Mouse (Mus musculus) cerebellum, adult 2 months (tissue): Measurements from ENCODE around the gene Hsd17b1. TPM values are rescaled to one million over a fixed set of nuclear protein-coding genes. Genes with fewer than 3 reads are reported as not detected.
A peak's percentile ranks its signal among the peaks of the same experiment; 100 is the strongest.

Experiments
- DNase-seq, 2 experiments: peaks; one replicate each; pipeline ENCODE4 v3.0.0; 2021
- H3K27ac ChIP-seq: fragments of 200-500 bp; 2 replicates; pipeline ENCODE4 v1.5.1; 2012; ENCODE audit warnings: low read length, control low read depth, inconsistent platforms; ENCODE audit not compliant: insufficient read depth
- H3K27me3 ChIP-seq: fragments of 200-500 bp; 2 replicates; pipeline ENCODE4 v1.6.1; 2012; ENCODE audit warnings: inconsistent platforms, mild to moderate bottlenecking, low read length, moderate library complexity; ENCODE audit not compliant: control insufficient read depth, insufficient read depth
- H3K4me1 ChIP-seq: fragments of 200-500 bp; 2 replicates; pipeline ENCODE4 v1.6.1; 2011; ENCODE audit warnings: low read length; ENCODE audit not compliant: control insufficient read depth, insufficient read depth
- H3K4me3 ChIP-seq: fragments of 200-500 bp; replicated peaks from 2 replicates; pipeline ENCODE3; 2011; ENCODE audit warnings: mild to moderate bottlenecking, low read depth, low read length, control low read depth; ENCODE audit not compliant: insufficient read depth
- CTCF ChIP-seq: fragments of 200-500 bp; IDR thresholded peaks from 2 replicates; pipeline ENCODE4 v1.5.1; 2011; ENCODE audit warnings: low read depth, mild to moderate bottlenecking, control low read depth, low read length, moderate library complexity, borderline replicate concordance; ENCODE audit not compliant: insufficient read depth
- POLR2A ChIP-seq: fragments of 200-500 bp; IDR thresholded peaks from 2 replicates; pipeline ENCODE4 v1.6.1; 2011; ENCODE audit warnings: low read length, control low read depth, borderline replicate concordance; ENCODE audit not compliant: insufficient read depth
- WGBS: fragments of 180-500 bp; shearing (Covaris S2); methylation state at CpG from one replicate; pipeline ENCODE4 v1.1.7; 2018; 5-methylcytosine and 5-hydroxymethylcytosine counted together
- polyA plus RNA-seq: library from polyadenylated mRNA; depleted of rRNA; stranded (reverse); fragments of >200 nt; gene quantifications from 2 replicates; pipeline ENCODE4 v1.2.3, GENCODE M21; 2012

Hsd17b1 gene
- polyA plus RNA-seq, 1 experiment, result 0.84 TPM

DNA sequence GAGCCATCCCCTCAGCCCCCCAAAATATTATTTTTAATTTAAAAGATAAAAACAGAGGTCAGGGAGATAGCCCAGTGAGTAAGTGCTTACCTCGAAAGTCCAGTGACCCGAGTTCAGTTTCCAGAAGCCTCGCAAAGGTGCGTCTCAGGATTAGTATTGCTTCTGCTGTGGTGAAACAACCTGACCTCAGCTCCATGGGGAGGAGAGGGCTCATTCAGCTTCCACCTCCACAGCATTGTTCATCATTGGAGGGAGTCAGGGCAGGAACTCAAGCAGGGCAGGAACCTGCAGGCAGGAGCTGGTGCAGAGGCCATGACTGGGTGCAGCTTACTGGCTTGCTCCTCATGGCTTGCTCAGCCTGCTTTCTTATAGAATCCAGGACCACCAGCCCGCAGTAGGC lies 17.2 kb upstream of the Hsd17b1 start:
- TF ChIP-seq CTCF, result no peak
- 86% methylated on average over 5 of the region's 5 CpGs for WGBS

DNA sequence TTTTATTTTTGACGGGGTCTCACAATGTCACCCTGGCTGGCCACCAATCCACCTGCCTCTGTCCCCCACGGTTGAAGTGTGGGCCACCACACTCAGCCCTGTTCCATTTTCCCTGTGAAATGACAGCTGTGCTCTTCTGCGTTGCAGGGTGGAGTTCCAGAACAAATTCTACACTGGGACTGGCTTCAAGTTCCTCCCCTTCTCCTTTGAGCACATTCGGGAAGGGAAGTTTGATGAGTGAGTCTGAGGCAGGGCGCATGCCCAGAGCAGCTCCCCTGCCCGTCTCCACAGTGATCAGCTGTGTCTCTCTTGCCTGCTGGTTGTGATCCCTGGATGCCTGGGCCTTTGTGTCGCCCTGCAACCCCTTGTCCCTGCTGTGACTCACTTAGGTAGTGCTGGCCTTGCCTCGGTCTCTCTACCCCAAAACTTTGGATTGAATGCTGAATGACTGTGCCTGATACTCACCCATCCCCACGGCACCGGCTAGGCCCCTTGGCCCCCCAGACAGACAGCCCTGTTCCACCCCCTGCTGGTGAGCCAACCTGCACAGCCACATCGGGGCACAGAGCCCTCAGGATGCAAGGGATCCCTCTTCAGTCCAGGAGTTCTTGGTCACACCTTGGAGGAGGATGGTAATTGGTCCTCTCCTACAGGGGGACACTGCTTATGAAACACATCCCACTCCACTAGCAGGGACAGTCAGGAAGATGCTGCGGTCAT lies 15.9 kb upstream of the Hsd17b1 start:
- H3K27ac ChIP-seq, result peak overlapping the region; percentile 87
- peaks cover 42% of the 10 kb centered on the region for H3K4me1 ChIP-seq
- WGBS, result 44% methylated on average over 12 of the region's 12 CpGs
- TF ChIP-seq CTCF (no peak), POLR2A (no peak)
- DNase-seq, result no peak
- no peak overlapping the region for H3K4me3 ChIP-seq
- no peaks in the 10 kb centered on the region for H3K27me3 ChIP-seq

More for the DNA sequence above, 17.2 kb upstream of the Hsd17b1 start:
- Histone ChIP-seq H3K4me3 (no peak overlapping the region), H3K27ac (no peak overlapping the region), H3K27me3 (no peaks in the 10 kb centered on the region), H3K4me1 (peaks cover 42% of the 10 kb centered on the region)
- no peak for DNase-seq

- Histone ChIP-seq H3K4me3 (no peak overlapping the region), H3K4me1 (peaks cover 40% of the 10 kb centered on the region), H3K27ac (peak overlapping the region; percentile 87), H3K27me3 (no peaks in the 10 kb centered on the region)
- no peak for TF ChIP-seq CTCF
- no peak for TF ChIP-seq POLR2A
- no peak for DNase-seq
- 38% methylated on average over 14 of the region's 14 CpGs for WGBS
Observed at GRCm38 (mm10) chr11:101062971-101063675, 15.1 kb upstream of the Hsd17b1 start.

DNA sequence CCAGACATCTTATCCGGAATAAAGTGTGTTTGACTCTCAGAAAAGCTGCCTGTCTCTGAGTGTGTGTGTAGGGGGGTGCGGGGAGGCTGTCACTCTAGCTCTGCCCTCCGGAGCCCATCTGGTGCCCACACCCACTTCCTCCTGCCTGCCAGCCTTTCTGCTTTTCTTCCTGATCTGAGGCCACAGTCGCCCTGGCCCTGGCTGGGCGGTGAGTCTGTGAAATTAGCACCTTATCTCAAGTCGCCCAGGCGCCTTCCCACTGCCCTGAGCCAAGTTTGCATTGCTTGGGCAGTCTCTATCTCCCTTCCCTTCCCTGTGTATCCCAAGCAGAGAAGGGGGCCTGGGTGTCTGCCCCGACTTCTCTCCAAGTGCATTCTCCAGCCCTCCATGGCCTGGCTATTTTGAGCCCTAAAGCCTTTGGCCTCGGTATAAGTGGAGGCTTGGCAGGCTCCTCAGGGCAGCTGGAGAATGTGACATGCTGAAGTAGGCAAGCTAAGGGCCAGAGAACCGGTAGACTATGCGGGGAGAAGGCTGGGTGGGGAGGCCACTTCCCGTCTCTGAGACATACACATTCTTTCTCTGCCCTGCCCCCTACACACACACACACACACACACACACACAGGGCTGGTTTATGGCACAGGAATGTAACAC lies 14.4 kb upstream of the Hsd17b1 start:
- DNase-seq, result peak; percentile 71 to 75
- peak overlapping the region; percentile 87 for H3K27ac ChIP-seq
- H3K27me3 ChIP-seq, result no peaks in the 10 kb centered on the region
- peaks cover 38% of the 10 kb centered on the region for H3K4me1 ChIP-seq
- WGBS, result 4% methylated on average over 12 of the region's 12 CpGs
- no peak overlapping the region for H3K4me3 ChIP-seq
- no peak for TF ChIP-seq CTCF
- 0 out of 2 replicates have a peak, but pooled peaks have one; percentile 14 for TF ChIP-seq POLR2A

GRCm38 (mm10) chr11:101064462-101064861 lies 13.7 kb upstream of the Hsd17b1 start:
- Histone ChIP-seq H3K4me1 (peaks cover 41% of the 10 kb centered on the region), H3K27ac (peak overlapping the region; percentile 87), H3K4me3 (no peak overlapping the region), H3K27me3 (no peaks in the 10 kb centered on the region)
- TF ChIP-seq CTCF (no peak), POLR2A (no peak)
- DNase-seq, result no peak
- 67% methylated on average over 4 of the region's 4 CpGs for WGBS

- TF ChIP-seq CTCF, result no peak
- no peak for TF ChIP-seq POLR2A
- WGBS, result 93% methylated on average over 9 of the region's 9 CpGs
Observed at GRCm38 (mm10) chr11:101065002-101065401, 13.2 kb upstream of the Hsd17b1 start.

GRCm38 (mm10) chr11:101066549-101067412 lies 11.4 kb upstream of the Hsd17b1 start:
- 18% methylated on average over 18 of the region's 18 CpGs for WGBS
- Histone ChIP-seq H3K27me3 (no peaks in the 10 kb centered on the region), H3K4me3 (peak overlapping the region; percentile 31), H3K27ac (0 out of 2 replicates have a peak overlapping the region, but pooled peaks have one; percentile 9), H3K4me1 (peaks cover 36% of the 10 kb centered on the region)
- peak; percentile 85 to 90 for DNase-seq
- peak; percentile 90 for TF ChIP-seq CTCF
- no peak for TF ChIP-seq POLR2A

More at GRCm38 (mm10) chr11:101065002-101065401, 13.2 kb upstream of the Hsd17b1 start:
- no peak for DNase-seq
- H3K4me3 ChIP-seq, result no peak overlapping the region
- peaks cover 37% of the 10 kb centered on the region for H3K4me1 ChIP-seq
- no peak overlapping the region for H3K27ac ChIP-seq
- no peaks in the 10 kb centered on the region for H3K27me3 ChIP-seq
